Mouse (Mus musculus) intestine, postnatal 0 days (tissue): ENCODE results near the gene Hsd17b2. TPM values are rescaled to one million over a fixed set of nuclear protein-coding genes. Genes with fewer than 3 reads are reported as not detected.

ENCODE experiments used
- ATAC-seq: fragments of 200-750 bp; cut with Nextera tagmentation; 2 replicates; pipeline ENCODE4 v1.8.0; 2017; ENCODE audit warnings: mild to moderate bottlenecking, moderate TSS enrichment, moderate library complexity
- H3K27ac ChIP-seq: fragments of 300-500 bp; sonication (generic); 2 replicates; pipeline ENCODE4 v1.5.1; 2014; ENCODE audit warnings: mild to moderate bottlenecking, low read depth, low read length, moderate library complexity
- H3K27me3 ChIP-seq: fragments of 300-500 bp; sonication (generic); replicated peaks from 2 replicates; pipeline ENCODE4 v1.6.1; 2014; ENCODE audit warnings: low read length, mixed read lengths; ENCODE audit not compliant: control insufficient read depth, insufficient read depth
- H3K36me3 ChIP-seq: fragments of 300-500 bp; sonication (generic); 2 replicates; pipeline ENCODE4 v1.6.1; 2014; ENCODE audit warnings: mild to moderate bottlenecking, moderate library complexity; ENCODE audit not compliant: control insufficient read depth, insufficient read depth
- H3K4me1 ChIP-seq: fragments of 300-500 bp; sonication (generic); replicated peaks from 2 replicates; pipeline ENCODE4 v1.6.1; 2014; ENCODE audit warnings: antibody characterized with exemption, low read length, mixed read lengths; ENCODE audit not compliant: control insufficient read depth, insufficient read depth
- H3K4me2 ChIP-seq: fragments of 300-500 bp; sonication (generic); replicated peaks from 2 replicates; pipeline ENCODE4 v1.6.1; 2014; ENCODE audit warnings: low read depth, mild to moderate bottlenecking, moderate library complexity
- H3K4me3 ChIP-seq: fragments of 300-500 bp; sonication (generic); 2 replicates; pipeline ENCODE4 v1.5.1; 2014; ENCODE audit warnings: low read depth, low read length
- H3K9ac ChIP-seq: fragments of 300-500 bp; sonication (generic); 2 replicates; pipeline ENCODE4 v1.6.1; 2014; ENCODE audit warnings: mild to moderate bottlenecking, low read depth, low read length
- H3K9me3 ChIP-seq: fragments of 300-500 bp; sonication (generic); 2 replicates; pipeline ENCODE4 v1.6.1; 2016; ENCODE audit warnings: mixed run types; ENCODE audit not compliant: control insufficient read depth
- CTCF ChIP-seq: sonication (generic); IDR thresholded peaks from 2 replicates; pipeline ENCODE4 v1.5.1; 2016; ENCODE audit warnings: low read depth, mild to moderate bottlenecking, control low read depth, antibody characterized with exemption, moderate library complexity
- WGBS: fragments of 180-500 bp; shearing (Covaris S2); extraction: QIAGEN DNeasy Blood & Tissue Kit; methylation state at CpG from one replicate; pipeline ENCODE4 v1.1.7; 2014; 5-methylcytosine and 5-hydroxymethylcytosine counted together
- polyA plus RNA-seq: library from polyadenylated mRNA; unstranded; fragments of >200 nt; fragmentation: Nextera tagmentation; extraction: Ambion mirVana; gene quantifications from 2 replicates; pipeline ENCODE4 v1.2.1, GENCODE M21; 2015

Hsd17b2 gene
- polyA plus RNA-seq, 1 experiment from 2014 or later = 69.9 TPM

DNA sequence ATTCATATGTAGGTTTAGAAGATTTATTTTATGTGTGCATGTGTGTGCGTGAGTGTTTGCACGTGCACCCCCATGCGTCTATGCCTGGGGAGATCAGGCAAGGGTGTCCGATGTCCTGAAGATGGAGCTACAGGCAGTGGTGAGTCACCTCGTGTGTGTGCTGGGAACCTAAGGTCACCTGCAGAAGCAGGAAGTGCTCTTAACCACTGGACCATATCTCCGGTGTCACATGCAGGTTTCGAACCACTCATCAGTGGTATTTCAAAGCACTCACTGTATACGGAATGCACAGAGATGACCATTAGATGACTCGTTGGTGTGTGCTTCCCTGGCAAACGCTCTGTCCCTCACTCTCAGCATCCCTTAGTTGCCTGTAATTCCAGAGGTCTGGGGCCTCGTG lies 56.2 kb downstream of the Hsd17b2 start:
- no peak for ATAC-seq
- H3K4me3 ChIP-seq = no peak overlapping the region
- no peaks in the 10 kb centered on the region for H3K4me1 ChIP-seq
- H3K4me2 ChIP-seq = no peak overlapping the region
- no peaks in the 10 kb centered on the region for H3K9me3 ChIP-seq
- 76% methylated on average over 11 of the region's 11 CpGs for WGBS
- H3K27me3 ChIP-seq = no peaks in the 10 kb centered on the region
- H3K27ac ChIP-seq = no peak overlapping the region
- H3K36me3 ChIP-seq = no peaks in the 10 kb centered on the region
- TF ChIP-seq CTCF = no peak
- H3K9ac ChIP-seq = no peak overlapping the region

- H3K9ac ChIP-seq = no peak overlapping the region
- no peak overlapping the region for H3K4me2 ChIP-seq
- no peaks in the 10 kb centered on the region for H3K36me3 ChIP-seq
- H3K27ac ChIP-seq = no peak overlapping the region
- TF ChIP-seq CTCF = no peak
- ATAC-seq = no peak
- H3K4me3 ChIP-seq = no peak overlapping the region
- WGBS = 90% methylated on average over 6 of the region's 6 CpGs
- no peaks in the 10 kb centered on the region for H3K9me3 ChIP-seq
- H3K27me3 ChIP-seq = no peaks in the 10 kb centered on the region
- no peaks in the 10 kb centered on the region; the same call in 1 of the 2 replicates for H3K4me1 ChIP-seq
Measured at GRCm38 (mm10) chr8:117762776-117763175, 61.1 kb downstream of the Hsd17b2 start.

DNA sequence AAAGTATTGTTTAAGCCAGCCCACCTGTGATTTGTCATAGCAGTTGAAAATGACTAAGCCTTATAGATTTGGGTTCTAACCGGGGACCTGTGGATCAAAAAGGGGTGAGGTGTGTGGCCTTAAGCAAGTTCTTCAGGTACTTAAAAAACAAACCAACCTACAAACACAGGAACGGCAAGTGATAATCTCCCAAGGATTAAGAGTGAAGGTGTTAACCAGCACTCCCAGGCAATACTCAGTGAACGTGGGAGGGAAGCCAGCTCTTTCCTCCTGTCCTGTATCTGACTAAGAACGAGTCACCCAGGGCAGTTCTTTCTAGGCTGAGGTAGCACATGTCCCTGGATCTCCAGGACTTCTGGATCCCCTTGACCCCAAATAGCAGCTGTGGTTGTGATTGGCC lies 62.9 kb downstream of the Hsd17b2 start:
- Histone ChIP-seq H3K36me3 (no peaks in the 10 kb centered on the region), H3K9ac (no peak overlapping the region), H3K4me2 (no peak overlapping the region), H3K9me3 (no peaks in the 10 kb centered on the region), H3K27me3 (no peaks in the 10 kb centered on the region), H3K4me1 (no peaks in the 10 kb centered on the region; the same call in 1 of the 2 replicates), H3K27ac (no peak overlapping the region), H3K4me3 (no peak overlapping the region)
- TF ChIP-seq CTCF = no peak
- ATAC-seq = no peak
- 47% methylated on average over 4 of the region's 4 CpGs for WGBS

DNA sequence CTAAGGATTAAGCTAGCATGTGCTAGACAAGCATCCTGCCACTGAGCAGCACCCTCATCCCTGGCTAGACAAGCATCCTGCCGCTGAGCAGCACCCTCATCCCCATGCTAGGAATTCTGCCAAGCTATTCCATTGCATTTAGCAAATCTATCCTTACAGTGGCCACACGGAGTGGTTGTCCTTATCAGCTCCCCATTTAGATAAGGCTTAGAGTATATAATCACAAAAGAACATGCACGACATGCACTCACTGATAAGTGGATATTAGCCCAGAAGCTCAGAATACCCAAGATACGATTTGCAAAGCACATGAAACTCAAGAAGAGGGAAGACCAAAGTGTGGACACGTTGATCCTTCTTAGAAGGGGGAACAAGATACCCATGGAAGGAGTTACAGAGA lies 64.2 kb downstream of the Hsd17b2 start:
- H3K9ac ChIP-seq = no peak overlapping the region
- WGBS = 27% methylated on average over 5 of the region's 5 CpGs
- H3K4me2 ChIP-seq = no peak overlapping the region
- no peak for ATAC-seq
- H3K9me3 ChIP-seq = no peaks in the 10 kb centered on the region
- no peak for TF ChIP-seq CTCF
- no peaks in the 10 kb centered on the region for H3K36me3 ChIP-seq
- H3K4me3 ChIP-seq = no peak overlapping the region
- H3K27me3 ChIP-seq = no peaks in the 10 kb centered on the region
- no peak overlapping the region for H3K27ac ChIP-seq
- H3K4me1 ChIP-seq = no peaks in the 10 kb centered on the region; the same call in 1 of the 2 replicates

- TF ChIP-seq CTCF = no peak
- 71% methylated on average over 6 of the region's 7 CpGs for WGBS
Measured at GRCm38 (mm10) chr8:117768971-117769370, 67.3 kb downstream of the Hsd17b2 start.

GRCm38 (mm10) chr8:117771115-117771836 lies 69.6 kb downstream of the Hsd17b2 start:
- H3K4me3 ChIP-seq = no peak overlapping the region
- WGBS = 39% methylated on average over 9 of the region's 9 CpGs
- no peaks in the 10 kb centered on the region for H3K36me3 ChIP-seq
- no peak overlapping the region for H3K4me2 ChIP-seq
- no peak for TF ChIP-seq CTCF
- no peaks in the 10 kb centered on the region for H3K9me3 ChIP-seq
- H3K27ac ChIP-seq = no peak overlapping the region
- no peaks in the 10 kb centered on the region for H3K4me1 ChIP-seq
- no peak overlapping the region for H3K9ac ChIP-seq
- no peaks in the 10 kb centered on the region for H3K27me3 ChIP-seq
- peak; percentile 56; the same call in 1 of the 2 replicates for ATAC-seq

More at GRCm38 (mm10) chr8:117768971-117769370, 67.3 kb downstream of the Hsd17b2 start:
- no peak overlapping the region for H3K27ac ChIP-seq
- H3K4me2 ChIP-seq = no peak overlapping the region
- no peaks in the 10 kb centered on the region; the same call in 1 of the 2 replicates for H3K4me1 ChIP-seq
- H3K4me3 ChIP-seq = no peak overlapping the region
- no peaks in the 10 kb centered on the region for H3K9me3 ChIP-seq
- H3K36me3 ChIP-seq = no peaks in the 10 kb centered on the region
- H3K27me3 ChIP-seq = no peaks in the 10 kb centered on the region
- no peak overlapping the region for H3K9ac ChIP-seq
- no peak for ATAC-seq

DNA sequence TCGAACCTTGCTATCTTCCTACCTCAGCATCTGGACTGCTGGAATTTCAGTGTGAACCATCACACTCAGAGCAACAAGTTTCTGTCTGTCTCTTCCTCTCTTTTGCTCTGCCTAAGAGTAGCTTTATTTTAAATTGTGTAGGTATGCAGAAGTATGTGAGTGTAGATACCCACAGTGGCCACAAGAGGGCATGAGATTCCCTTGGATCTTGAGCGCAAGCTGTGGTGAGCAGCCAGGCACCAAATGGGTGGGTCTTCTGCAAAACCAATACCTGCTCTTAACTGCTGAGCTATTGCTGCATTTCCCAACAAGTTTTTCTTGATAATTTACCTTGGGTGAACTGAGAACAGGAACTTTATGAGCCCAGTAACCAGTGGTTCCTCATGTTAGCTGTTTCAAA lies 70.4 kb downstream of the Hsd17b2 start:
- Histone ChIP-seq H3K4me1 (no peaks in the 10 kb centered on the region), H3K27ac (no peak overlapping the region), H3K9me3 (no peaks in the 10 kb centered on the region), H3K27me3 (no peaks in the 10 kb centered on the region), H3K4me2 (no peak overlapping the region), H3K4me3 (no peak overlapping the region), H3K36me3 (no peaks in the 10 kb centered on the region), H3K9ac (no peak overlapping the region)
- 86% methylated on average over 2 of the region's 2 CpGs for WGBS
- no peak for ATAC-seq
- peak; percentile 83 for TF ChIP-seq CTCF
